Mouse (Mus musculus) CH12.LX (cell line): ENCODE measurements around the gene Add1.

Experiments used
- CTCF ChIP-seq, 2 experiments: IDR thresholded peaks in 1 of 2; conservative IDR thresholded peaks in 1 of 2; 2 replicates each; pipeline ENCODE4 v1.5.1; 2011 to 2012; ENCODE audit warnings: low read depth in 2 of 2, low read length in 2 of 2, improper control_type of control experiment in 1 of 2, inconsistent platforms in 1 of 2, mild to moderate bottlenecking in 1 of 2, moderate library complexity in 1 of 2
- GABPA ChIP-seq: IDR thresholded peaks from 2 replicates; pipeline ENCODE4 v1.6.1; 2012; ENCODE audit warnings: low read depth, low read length, improper control_type of control experiment, inconsistent platforms; ENCODE audit not compliant: insufficient replicate concordance
- JUND ChIP-seq: conservative IDR thresholded peaks from 2 replicates; pipeline ENCODE4 v1.6.1; 2011; ENCODE audit warnings: low read depth, low read length, improper control_type of control experiment
- MAX ChIP-seq: IDR thresholded peaks from 2 replicates; pipeline ENCODE4 v1.6.1; 2011; ENCODE audit warnings: low read length, improper control_type of control experiment
- POLR2A ChIP-seq: IDR thresholded peaks from 2 replicates; pipeline ENCODE4 v1.6.1; 2011; ENCODE audit warnings: low read depth, mild to moderate bottlenecking, improper control_type of control experiment, low read length
- POLR2AphosphoS2 ChIP-seq: IDR thresholded peaks from 2 replicates; pipeline ENCODE4 v1.6.1; 2011; ENCODE audit warnings: low read depth, low read length, improper control_type of control experiment

GRCm38 (mm10) chr5:34633641-34634040 is 60.2 kb downstream of the Add1 start:
- TF ChIP-seq POLR2AphosphoS2 = no peak
- no peak for TF ChIP-seq JUND
- TF ChIP-seq POLR2A = no peak
- no peak for TF ChIP-seq CTCF (conservative IDR thresholded peaks at IDR 0.05 in 1 of 2, IDR thresholded peaks at IDR 0.05 in 1 of 2; ENCODE audit: low read depth in 2 of 2, low read length in 2 of 2)
- TF ChIP-seq GABPA = no peak
- no peak for TF ChIP-seq MAX
